Mouse (Mus musculus): ENCODE measurements around the gene Sirt4.

DNA sequence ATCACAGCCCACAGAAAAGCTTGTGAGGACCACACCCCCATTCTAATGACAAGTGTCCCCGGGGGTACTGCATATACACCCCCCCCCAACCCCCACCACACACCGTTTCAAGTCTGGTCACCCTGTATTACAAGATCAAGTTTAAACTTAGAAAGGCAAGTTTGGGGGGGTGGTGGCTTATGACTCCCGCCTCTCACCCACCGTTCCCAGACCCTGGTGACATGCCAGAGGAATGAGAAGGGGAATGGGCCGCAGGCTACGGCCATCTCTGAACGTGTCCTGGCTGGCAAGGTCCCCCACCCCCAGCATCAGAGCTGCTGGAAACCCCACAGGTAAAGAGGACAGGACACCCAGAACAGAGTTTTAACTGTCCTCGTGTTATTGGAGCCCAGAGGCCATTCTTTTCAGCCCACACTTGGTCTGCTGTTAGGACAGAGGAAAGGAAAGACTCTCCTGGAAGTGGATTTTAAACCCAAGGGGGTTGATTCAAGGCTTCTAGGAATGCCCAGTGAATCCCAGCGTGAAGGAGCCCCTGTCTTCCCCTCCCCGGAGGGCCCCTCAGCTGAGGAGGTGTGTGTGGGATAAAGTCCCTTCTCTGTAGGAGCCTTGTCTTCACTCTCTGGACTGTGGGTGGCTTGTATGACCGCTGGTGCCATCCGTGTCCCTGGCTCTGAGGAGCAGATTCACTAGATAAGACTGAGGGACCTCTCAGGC lies 22.9 kb upstream of the Sirt4 start:
- TF ChIP-seq CTCF (IDR thresholded peaks at IDR 0.05; ENCODE audit: insufficient read depth, low read depth, low read length) (no peak), POLR2A (IDR thresholded peaks at IDR 0.05; ENCODE audit: insufficient read depth, low read depth, low read length) (no peak)

All from olfactory bulb, adult 2 months (tissue).